Mouse (Mus musculus): ENCODE data around the gene Aak1. TPM values are rescaled to one million over a fixed set of nuclear protein-coding genes. Genes with fewer than 3 reads are reported as not detected.
A peak's percentile ranks its signal among the peaks of the same experiment; 100 is the strongest.
"Not testable (repeated sequence)": the region's sequence is repeated elsewhere in the genome, so short reads cannot be mapped to it uniquely, and the experiment has no call there.

Gene Aak1
- total RNA-seq, 2 experiments from 2014 or later, result 263 to 271 TPM

GRCm38 (mm10) chr6:87032401-87032800 lies 183.1 kb downstream of the Aak1 start:
- intact Hi-C loops (cut with DNase I), result no loop called here
- DNase-seq (ENCODE audit: extremely low spot score in 1 of 2, low spot score in 2 of 2), result no peak

- DNase-seq (ENCODE audit: extremely low spot score in 1 of 2, low spot score in 2 of 2), result no peak
- intact Hi-C loops (cut with DNase I), result no loop called here
Observed at GRCm38 (mm10) chr6:87034395-87034794, 185.1 kb downstream of the Aak1 start.

GRCm38 (mm10) chr6:87037826-87038620 lies 188.7 kb downstream of the Aak1 start:
- DNase-seq (ENCODE audit: extremely low spot score in 1 of 2, low spot score in 2 of 2), result no peak
- intact Hi-C loops (cut with DNase I), result no loop called here

- no peak for DNase-seq (ENCODE audit: extremely low spot score in 1 of 2, low spot score in 2 of 2)
- intact Hi-C loops (cut with DNase I), result no loop called here
Observed at GRCm38 (mm10) chr6:87039161-87039560, 189.8 kb downstream of the Aak1 start.

GRCm38 (mm10) chr6:87040971-87041370 lies 191.7 kb downstream of the Aak1 start:
- DNase-seq (ENCODE audit: extremely low spot score in 1 of 2, low spot score in 2 of 2), result peak in 1 of 2 experiments; percentile 20
- intact Hi-C loops (cut with DNase I), result no loop called here

- DNase-seq (ENCODE audit: extremely low spot score in 1 of 2, low spot score in 2 of 2), result no peak
- intact Hi-C loops (cut with DNase I), result no loop called here
Observed at GRCm38 (mm10) chr6:87041431-87041830, 192.1 kb downstream of the Aak1 start.

- intact Hi-C loops (cut with DNase I), result no loop called here
- DNase-seq (ENCODE audit: extremely low spot score in 1 of 2, low spot score in 2 of 2), result no peak
Observed at GRCm38 (mm10) chr6:87042004-87042336, 192.7 kb downstream of the Aak1 start.

- intact Hi-C loops (cut with DNase I), result no loop called here
- peak; percentile 90 to 98 for DNase-seq (ENCODE audit: extremely low spot score in 1 of 2, low spot score in 2 of 2)
Observed at GRCm38 (mm10) chr6:87042337-87043130, 193.2 kb downstream of the Aak1 start, which contains the start of gene Gfpt1. TSS of gene Gfpt1 (plus strand) at chr6:87042846.

- no peak for DNase-seq (ENCODE audit: extremely low spot score in 1 of 2, low spot score in 2 of 2)
- intact Hi-C loops (cut with DNase I), result no loop called here
Observed at GRCm38 (mm10) chr6:87043131-87043516, 193.8 kb downstream of the Aak1 start.

- intact Hi-C loops (cut with DNase I), result no loop called here
- DNase-seq (ENCODE audit: extremely low spot score in 1 of 2, low spot score in 2 of 2), result no peak
Observed at GRCm38 (mm10) chr6:87044895-87045294, 195.6 kb downstream of the Aak1 start.

GRCm38 (mm10) chr6:87045507-87045906 lies 196.2 kb downstream of the Aak1 start:
- no peak for DNase-seq (ENCODE audit: extremely low spot score in 1 of 2, low spot score in 2 of 2)
- intact Hi-C loops (cut with DNase I), result no loop called here

GRCm38 (mm10) chr6:87048712-87049111 lies 199.4 kb downstream of the Aak1 start:
- DNase-seq (ENCODE audit: extremely low spot score in 1 of 2, low spot score in 2 of 2); intact Hi-C loops (cut with DNase I): not testable (repeated sequence)

GRCm38 (mm10) chr6:87051886-87052425 lies 202.6 kb downstream of the Aak1 start:
- intact Hi-C loops (cut with DNase I), result no loop called here
- no peak for DNase-seq (ENCODE audit: extremely low spot score in 1 of 2, low spot score in 2 of 2)

Other genes with a start within 250 kb of the Aak1 start
- gene Asprv1, start 221.4 kb upstream of the Aak1 start, total RNA-seq (2021), result 1 to 10 TPM; 1.3 to 1.7 TPM
- gene Mxd1, start 180.4 kb upstream of the Aak1 start, total RNA-seq (2021), result 10 to 100 TPM; 14.7 to 18.7 TPM
- gene Snrnp27, start 165.0 kb upstream of the Aak1 start, total RNA-seq (2021), result 10 to 100 TPM; 51.8 to 53.7 TPM
- 10 to 100 TPM; 36.2 to 37.0 TPM for gene Gmcl1, start 116.1 kb upstream of the Aak1 start, total RNA-seq (2021)
- gene Anxa4, start 55.9 kb upstream of the Aak1 start, total RNA-seq (2021), result 1 to 10 TPM; 3.1 to 3.8 TPM
- 10 to 100 TPM; 61.6 to 63.4 TPM for gene Nfu1, start 159.7 kb downstream of the Aak1 start, total RNA-seq (2021)
- 10 to 100 TPM; 60.0 to 60.7 TPM for gene Gfpt1, start 193.3 kb downstream of the Aak1 start, total RNA-seq (2021)